Mouse (Mus musculus) hindbrain, embryonic 12.5 days (tissue): ENCODE measurements at regions not wholly inside any gene's neighbourhood (a gene's known extent, or its start where the extent isn't known, plus 50 kb on each side); places are given as distances from the start of the nearest gene placed in this dataset.
A peak's percentile ranks its signal among the peaks of the same experiment; 100 is the strongest.

Experiments used
- ATAC-seq: fragments of 200-750 bp; cut with Nextera tagmentation; 2 replicates; pipeline ENCODE4 v1.8.0; 2017; ENCODE audit warnings: moderate TSS enrichment; ENCODE audit not compliant: low FRiP score
- H3K27ac ChIP-seq: fragments of 300-500 bp; sonication (generic); 2 replicates; pipeline ENCODE4 v1.5.1; 2016; ENCODE audit warnings: mild to moderate bottlenecking
- H3K27me3 ChIP-seq: fragments of 300-500 bp; sonication (generic); 2 replicates; pipeline ENCODE4 v1.6.1; 2016; ENCODE audit warnings: mild to moderate bottlenecking
- H3K36me3 ChIP-seq: fragments of 300-500 bp; sonication (generic); 2 replicates; pipeline ENCODE4 v1.6.1; 2016; ENCODE audit warnings: mild to moderate bottlenecking
- H3K4me1 ChIP-seq: fragments of 300-500 bp; sonication (generic); 2 replicates; pipeline ENCODE4 v1.6.1; 2016
- H3K4me2 ChIP-seq: fragments of 300-500 bp; sonication (generic); replicated peaks from 2 replicates; pipeline ENCODE4 v1.6.1; 2016; ENCODE audit warnings: mild to moderate bottlenecking
- H3K4me3 ChIP-seq: fragments of 300-500 bp; sonication (generic); 2 replicates; pipeline ENCODE4 v1.5.1; 2016; ENCODE audit warnings: mild to moderate bottlenecking
- H3K9ac ChIP-seq: fragments of 300-500 bp; sonication (generic); 2 replicates; pipeline ENCODE4 v1.6.1; 2016; ENCODE audit warnings: mild to moderate bottlenecking, moderate library complexity
- H3K9me3 ChIP-seq: fragments of 300-500 bp; sonication (generic); replicated peaks from 2 replicates; pipeline ENCODE4 v1.6.1; 2016; ENCODE audit warnings: mild to moderate bottlenecking
- WGBS: fragments of 180-500 bp; shearing (Covaris S2); methylation state at CpG from one replicate; pipeline ENCODE4 v1.1.7; 2016; 5-methylcytosine and 5-hydroxymethylcytosine counted together

- Histone ChIP-seq H3K4me1 (no peaks in the 10 kb centered on the region), H3K4me2 (no peak overlapping the region), H3K27ac (no peak overlapping the region), H3K27me3 (no peaks in the 10 kb centered on the region), H3K4me3 (no peak overlapping the region), H3K36me3 (no peaks in the 10 kb centered on the region), H3K9ac (no peak overlapping the region), H3K9me3 (no peaks in the 10 kb centered on the region)
- WGBS: 24% methylated on average over 9 of the region's 9 CpGs
- peak; percentile 80 for ATAC-seq
These were observed 517.5 kb downstream of the Cps1 start for GRCm38 (mm10) chr1:67640353-67640752.

- no peak overlapping the region for H3K27ac ChIP-seq
- no peaks in the 10 kb centered on the region for H3K27me3 ChIP-seq
- no peaks in the 10 kb centered on the region for H3K9me3 ChIP-seq
- no peak overlapping the region for H3K4me2 ChIP-seq
- no peak overlapping the region for H3K9ac ChIP-seq
- no peak overlapping the region for H3K4me3 ChIP-seq
- H3K36me3 ChIP-seq: no peaks in the 10 kb centered on the region
- 0 out of 2 replicates have a peak, but pooled peaks have one; percentile 8 for ATAC-seq
- 60% methylated on average over 6 of the region's 6 CpGs for WGBS
- no peaks in the 10 kb centered on the region for H3K4me1 ChIP-seq
These were observed 517.9 kb downstream of the Cps1 start for GRCm38 (mm10) chr1:67640766-67641165.

- H3K4me3 ChIP-seq: no peak overlapping the region
- H3K4me2 ChIP-seq: no peak overlapping the region
- no peak for ATAC-seq
- H3K9me3 ChIP-seq: no peaks in the 10 kb centered on the region
- no peaks in the 10 kb centered on the region for H3K27me3 ChIP-seq
- WGBS: 46% methylated on average over 4 of the region's 4 CpGs
- H3K27ac ChIP-seq: no peak overlapping the region
- no peak overlapping the region for H3K9ac ChIP-seq
- H3K4me1 ChIP-seq: no peaks in the 10 kb centered on the region
- no peaks in the 10 kb centered on the region for H3K36me3 ChIP-seq
These were observed 520.8 kb downstream of the Cps1 start for GRCm38 (mm10) chr1:67643627-67644026.
